Comparison of ENCODE assay signal across 1 mouse cellular context in genomic region chr2:76686986-76687385, GRCm38 (mm10).
A peak's percentile ranks its signal among the peaks of the same experiment; 100 is the strongest.
TF ChIP-seq lines count a peak whose summit lies in the region.

No protein-coding gene starts in this region.

TF ChIP-seq in myocyte, 11 proteins besides CTCF, POLR2A, EP300 and RAD21:
- TF ChIP-seq CEBPB (IDR thresholded peaks at IDR 0.05; ENCODE audit: insufficient read depth, poor library complexity, severe bottlenecking) (no peak), POLR2AphosphoS2 (IDR thresholded peaks at IDR 0.05; ENCODE audit: insufficient read length, low read depth) (no peak), MYOG (IDR thresholded peaks at IDR 0.05; ENCODE audit: control insufficient read depth in 1 of 3, insufficient read depth in 1 of 3, insufficient read length in 2 of 3, low read depth in 2 of 3) (peak; percentile 9 to 42 (median 11)), MYOD1 (IDR thresholded peaks at IDR 0.05; ENCODE audit: control insufficient read depth in 1 of 3, insufficient read length in 2 of 3, low read depth in 2 of 3) (peak; percentile 43 to 69 (median 56)), MAX (IDR thresholded peaks at IDR 0.05; ENCODE audit: low read depth) (no peak)
